Mouse (Mus musculus): ENCODE measurements around the gene Dnase2b.

Gene Dnase2b

DNA sequence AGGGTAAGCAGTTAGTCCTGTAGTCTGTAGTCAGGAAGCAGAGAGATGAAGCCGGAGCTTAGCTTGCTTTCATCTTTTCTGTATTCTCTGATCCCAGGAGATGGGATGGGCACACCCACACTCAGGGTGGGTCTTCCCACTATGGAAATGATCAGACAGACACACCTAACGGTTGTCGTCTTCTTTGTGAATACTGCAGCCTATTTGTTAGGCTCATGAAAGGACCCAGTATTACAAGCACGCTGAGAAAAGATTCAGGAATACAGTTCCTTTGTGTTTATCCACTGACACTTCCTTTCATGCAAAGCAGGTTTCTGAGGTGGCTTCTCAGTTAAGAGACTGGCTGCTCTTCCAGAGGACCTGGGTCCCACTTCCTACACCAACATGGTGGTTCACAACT, 4.1 kb downstream of the Dnase2b start:
- no peak for DNase-seq

DNA sequence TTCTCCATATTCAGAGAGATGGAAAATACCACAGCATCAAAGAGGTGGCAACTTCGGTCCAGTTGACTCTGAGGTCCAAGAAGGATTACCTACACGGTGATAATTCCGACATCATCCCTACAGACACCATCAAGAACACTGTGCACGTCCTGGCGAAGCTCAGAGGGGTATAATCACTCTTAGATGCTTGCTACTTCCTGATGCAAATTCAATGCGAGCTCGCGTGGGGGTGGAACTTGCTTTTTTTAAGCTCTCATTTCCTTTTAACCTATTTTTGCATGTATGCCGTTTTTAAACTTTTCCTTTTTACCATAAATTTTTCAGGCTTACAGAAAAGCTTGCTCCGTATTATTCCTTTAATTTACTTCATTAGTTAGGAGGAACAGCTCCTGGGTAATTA, 5.1 kb downstream of the Dnase2b start:
- no peak for DNase-seq

- no peak for DNase-seq
Observed at GRCm38 (mm10) chr3:146607368-146607767, 8.0 kb downstream of the Dnase2b start.

- DNase-seq = no peak
Observed at GRCm38 (mm10) chr3:146604647-146605046, 10.7 kb downstream of the Dnase2b start.

DNA sequence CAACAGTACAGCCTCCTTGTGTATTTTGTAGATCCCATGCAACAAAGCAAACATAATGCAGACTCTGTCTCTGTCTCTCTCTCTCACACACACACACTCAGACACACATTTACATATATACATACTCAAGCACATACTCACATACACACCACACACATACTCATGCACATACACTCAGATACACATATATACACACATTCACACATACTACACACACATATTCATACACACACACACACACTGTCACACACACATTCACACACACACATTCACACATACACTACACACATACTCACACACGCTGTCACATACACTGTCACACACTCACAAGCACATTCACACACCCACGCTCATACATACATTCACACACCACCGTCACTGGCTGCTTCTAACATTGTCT, 12.9 kb downstream of the Dnase2b start:
- DNase-seq = no peak

GRCm38 (mm10) chr3:146601205-146601604, 14.2 kb downstream of the Dnase2b start:
- DNase-seq = no peak

DNA sequence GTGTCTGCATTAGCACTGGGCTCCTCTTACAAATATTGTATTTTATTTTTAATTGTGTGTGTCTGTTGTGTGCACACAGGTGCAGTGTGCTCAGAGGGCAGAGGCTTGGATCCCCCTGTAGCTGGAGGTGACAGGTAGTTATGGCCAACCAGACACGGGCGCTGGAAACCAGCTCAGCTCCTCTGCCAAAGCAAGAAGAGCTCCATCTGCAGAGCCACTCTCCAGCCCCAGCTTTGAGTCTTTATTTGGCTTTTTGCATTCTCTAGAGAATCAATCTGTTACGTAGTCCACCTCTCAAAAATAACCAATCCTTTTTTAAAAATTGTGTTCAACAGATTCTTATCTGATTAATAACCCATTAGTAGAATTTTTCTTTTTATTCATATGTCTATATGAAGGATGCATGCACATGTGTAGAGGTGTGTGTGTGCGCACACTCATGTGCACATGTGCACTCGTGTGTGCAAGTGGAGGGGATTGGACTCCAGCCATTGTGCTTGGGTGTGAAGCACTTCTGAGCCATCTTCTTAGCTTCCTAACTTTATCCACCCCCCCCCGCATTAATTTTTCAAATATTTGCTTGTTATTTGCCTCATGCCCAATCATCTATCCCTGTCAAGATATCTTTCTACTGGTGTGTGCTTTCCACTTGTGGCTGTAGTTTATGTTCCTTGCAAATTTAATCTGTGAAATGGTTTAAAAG, 16.0 kb downstream of the Dnase2b start:
- no peak for DNase-seq

DNA sequence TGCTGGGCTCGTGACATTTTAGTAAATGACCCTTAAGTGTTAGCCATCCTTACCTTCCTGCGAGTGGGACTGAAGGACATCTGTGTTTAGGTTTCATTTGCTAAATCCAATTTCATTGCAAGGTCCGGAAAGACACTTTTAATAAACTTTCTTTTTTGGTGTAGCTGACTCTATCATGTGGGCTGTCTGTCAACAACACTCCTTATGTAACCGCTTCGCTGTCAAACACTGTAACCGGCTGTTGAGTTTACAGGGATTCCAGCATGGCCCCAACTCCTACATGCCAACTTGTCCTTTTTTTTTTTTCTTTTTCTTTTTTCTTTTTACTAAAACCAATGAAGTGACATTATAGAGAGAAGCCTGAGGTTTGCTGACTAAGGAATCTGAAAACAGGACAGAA, 17.0 kb downstream of the Dnase2b start:
- DNase-seq = no peak

DNA sequence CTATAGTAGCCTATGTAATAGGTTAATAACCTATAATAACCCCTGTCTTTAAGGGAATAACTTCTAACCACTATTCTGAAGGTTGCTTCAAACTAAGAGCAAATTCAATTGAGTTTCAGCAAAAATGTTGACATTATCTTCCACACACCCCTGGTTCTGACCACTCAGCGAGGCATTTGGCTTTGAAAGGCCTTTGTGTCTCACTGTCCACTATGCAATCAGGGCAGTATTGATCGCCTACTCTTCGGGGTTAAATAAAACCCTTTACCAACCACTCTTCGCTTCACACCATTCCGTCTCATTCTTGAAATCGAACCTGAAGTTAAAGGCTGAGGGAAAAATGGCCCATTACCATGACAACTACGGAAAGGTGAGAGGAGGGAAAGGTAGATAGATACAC, 18.5 kb downstream of the Dnase2b start:
- no peak for DNase-seq

DNA sequence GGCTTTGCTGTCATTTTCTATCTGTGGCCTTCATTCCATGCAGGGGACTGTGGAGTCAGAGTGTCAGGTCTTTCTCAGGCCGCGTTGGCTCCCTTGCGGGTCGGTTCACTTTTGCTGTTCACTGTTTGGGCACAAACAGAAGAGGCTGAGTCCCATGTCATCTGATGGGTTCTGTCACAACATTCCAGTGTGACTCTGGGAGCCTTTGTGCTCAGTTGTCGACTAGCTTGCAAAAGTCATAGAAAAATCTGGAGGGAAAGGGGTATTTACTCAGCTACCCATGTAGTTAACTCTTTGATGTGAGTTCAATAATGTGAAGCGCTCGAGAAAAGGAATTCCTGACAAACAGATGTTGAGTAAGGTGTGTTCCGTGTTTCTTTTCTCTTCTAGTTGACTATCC, 19.0 kb downstream of the Dnase2b start:
- no peak for DNase-seq

GRCm38 (mm10) chr3:146595440-146595839, 20.0 kb downstream of the Dnase2b start:
- no peak for DNase-seq

- DNase-seq = no peak
Observed at GRCm38 (mm10) chr3:146591601-146592000, 23.8 kb downstream of the Dnase2b start.

GRCm38 (mm10) chr3:146591159-146591558, 24.2 kb downstream of the Dnase2b start:
- DNase-seq = no peak

GRCm38 (mm10) chr3:146589523-146589922, 25.9 kb downstream of the Dnase2b start:
- DNase-seq = no peak

- no peak for DNase-seq
Observed at GRCm38 (mm10) chr3:146586616-146587015, 28.8 kb downstream of the Dnase2b start.

- DNase-seq = no peak
Observed at GRCm38 (mm10) chr3:146583908-146584307, 31.5 kb downstream of the Dnase2b start.

DNA sequence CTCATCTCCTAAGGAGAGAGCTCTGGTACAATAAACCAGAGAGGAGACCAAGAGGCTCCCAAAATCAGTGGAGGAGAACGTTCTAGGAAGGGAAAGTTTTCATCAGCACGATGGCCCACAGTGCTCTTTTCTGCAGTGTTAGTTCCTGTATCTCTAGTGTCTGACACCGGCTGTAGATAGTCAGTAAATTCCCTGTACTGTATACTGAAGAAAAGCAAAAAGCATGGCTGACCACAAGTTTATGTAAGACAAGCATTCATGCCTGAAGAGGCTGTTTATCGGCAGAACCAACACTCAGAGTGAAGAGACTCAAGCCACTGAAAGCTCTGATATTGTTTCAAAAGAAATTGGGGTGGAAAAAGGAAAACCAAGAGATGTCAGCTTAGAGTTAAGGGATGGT, 31.9 kb downstream of the Dnase2b start:
- DNase-seq = no peak

- no peak for DNase-seq
Observed at GRCm38 (mm10) chr3:146580039-146580729, 35.2 kb downstream of the Dnase2b start.

DNA sequence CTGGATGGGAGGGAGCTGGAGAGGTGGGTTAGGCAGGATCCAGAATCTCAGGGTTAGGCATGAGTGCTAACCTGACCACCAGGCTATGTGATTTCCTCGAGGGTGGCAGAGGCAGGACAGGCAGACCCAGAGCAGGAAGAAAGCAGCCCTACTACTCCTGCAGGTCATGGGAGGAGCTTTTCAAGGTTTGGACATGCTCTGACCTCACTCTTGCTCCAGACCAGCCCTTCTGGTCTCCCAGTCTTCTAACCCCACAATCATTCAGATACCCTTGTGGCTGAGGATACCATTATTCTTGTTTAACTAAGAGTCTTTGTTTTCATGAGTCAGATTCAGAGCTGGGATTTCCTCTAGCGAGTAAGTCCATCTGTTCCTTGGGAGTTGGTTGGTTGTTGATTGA, 37.8 kb downstream of the Dnase2b start:
- DNase-seq = no peak

GRCm38 (mm10) chr3:146571341-146571740, 44.1 kb downstream of the Dnase2b start:
- no peak for DNase-seq

DNA sequence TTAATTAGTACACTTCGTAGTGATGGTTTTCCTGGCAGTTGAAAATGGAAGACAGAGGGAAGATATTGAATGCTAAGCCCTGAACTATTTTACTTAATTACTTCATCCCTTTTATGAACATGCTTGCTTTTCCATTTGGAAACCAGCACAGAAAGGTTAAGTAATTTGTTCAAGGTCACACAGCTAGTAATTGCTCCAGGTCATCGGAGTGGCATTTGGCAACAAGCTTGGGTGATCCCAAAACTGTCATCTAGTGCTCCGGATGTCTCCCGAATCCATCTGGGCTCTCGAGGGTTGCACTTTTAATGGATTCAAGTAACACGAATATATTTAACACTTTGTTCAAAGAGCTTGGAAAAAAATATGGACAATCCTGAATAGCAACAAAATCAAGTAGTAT, 44.5 kb downstream of the Dnase2b start:
- no peak for DNase-seq

DNA sequence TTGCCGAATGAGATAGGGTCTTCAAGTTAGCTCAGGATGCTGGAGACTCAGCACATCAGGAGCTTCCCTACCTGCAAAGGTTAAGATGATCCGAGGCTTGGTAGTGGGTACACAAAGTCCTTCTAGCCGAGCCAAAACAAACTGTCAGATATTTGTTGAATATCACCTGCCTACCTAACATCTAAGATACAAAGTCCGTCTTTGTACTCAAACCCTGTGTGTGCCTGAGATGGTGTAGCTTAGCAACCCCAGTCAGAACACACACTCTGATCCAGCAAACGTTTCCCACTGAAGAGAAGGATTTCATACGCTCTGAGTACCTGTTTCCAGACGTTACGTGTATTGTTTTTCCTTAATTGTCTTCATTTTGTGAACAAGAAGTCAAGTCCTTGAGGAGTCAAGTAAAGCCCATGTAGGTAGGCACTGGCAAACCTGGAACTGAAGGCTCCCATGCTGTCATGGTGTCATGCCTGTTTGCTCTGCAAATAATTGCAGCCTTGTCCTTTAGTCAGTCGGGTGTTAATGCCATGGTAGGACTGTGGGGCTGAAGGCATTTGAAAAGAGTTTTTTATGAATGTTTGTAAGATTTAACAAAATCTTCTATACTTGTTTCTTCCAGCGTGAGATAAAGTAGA, 45.1 kb downstream of the Dnase2b start, which contains the start of gene Uox:
Gene Uox (plus strand): TSS at position 279 of the 635 bp plus-strand sequence.
- no peak for DNase-seq

- no peak for DNase-seq
Observed at GRCm38 (mm10) chr3:146569594-146569993, 45.8 kb downstream of the Dnase2b start.

DNA sequence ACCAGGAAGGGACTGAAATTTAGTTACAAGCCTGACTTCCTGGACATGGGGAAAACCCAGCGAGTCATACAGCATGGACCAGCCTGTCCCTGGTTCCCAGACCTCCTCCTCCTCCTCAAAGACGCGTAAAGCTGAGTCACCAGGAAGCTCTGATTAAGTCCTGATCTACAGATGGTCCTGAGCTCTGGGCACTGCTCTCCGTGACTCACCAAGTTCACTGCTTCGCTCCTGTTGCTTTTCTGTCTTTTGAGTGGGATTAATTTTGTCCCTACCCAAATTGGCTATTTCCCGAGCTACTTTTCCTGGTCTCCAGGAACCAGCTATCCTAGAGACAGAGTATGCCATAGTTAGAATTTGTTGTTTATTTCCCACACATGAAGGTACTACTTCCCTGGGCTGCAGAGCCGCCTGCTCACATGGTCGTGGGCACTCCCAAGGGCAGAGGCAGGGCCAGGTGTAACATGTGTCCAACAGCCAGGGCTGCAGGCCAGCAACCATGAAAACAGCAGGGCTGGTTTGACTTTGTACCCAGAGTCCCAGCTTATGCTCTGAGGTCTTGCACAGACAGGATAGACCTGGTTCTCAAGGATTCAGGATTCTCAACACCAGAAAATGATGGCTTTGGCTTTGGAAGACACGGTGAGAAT, 47.4 kb downstream of the Dnase2b start:
- no peak for DNase-seq
